ENCODE assay signal across 21 mouse cellular contexts in genomic region chr9:116166363-116166762, GRCm38 (mm10). TPM values are rescaled to one million over a fixed set of nuclear protein-coding genes. Genes with fewer than 3 reads are reported as not detected.
A peak's percentile ranks its signal among the peaks of the same experiment; 100 is the strongest.
DNase-seq lines count a peak whose midpoint lies in the region; ATAC-seq and TF ChIP-seq lines count a peak whose summit lies in the region.
"Had no signal": no experiment of that assay in that cellular context is flagged by ENCODE, and none has a peak within 500 bp of the region (broad histone marks: within the 10 kb centered on the region; RNA-seq: fewer than 3 reads in every experiment).

No protein-coding gene starts in this region.

- no peak overlapping the region for H3K9ac ChIP-seq in embryonic facial prominence, embryonic 12.5 days
- H3K9ac ChIP-seq in limb, embryonic 13.5 days: no peak overlapping the region
- no peak overlapping the region for H3K9ac ChIP-seq in liver, postnatal 0 days (replicated peaks)
- H3K9ac ChIP-seq: midbrain, embryonic 13.5 days had no signal

- H3K36me3 ChIP-seq in embryonic facial prominence, embryonic 12.5 days: 0 out of 2 replicates have a peak, but pooled peaks cover 5% of the 10 kb centered on the region
- no peaks in the 10 kb centered on the region for H3K36me3 ChIP-seq in embryonic facial prominence, embryonic 10.5 days (replicated peaks)
- no peaks in the 10 kb centered on the region for H3K36me3 ChIP-seq in kidney, adult 2 months (ENCODE audit: control insufficient read depth, insufficient read depth, low read length)
- H3K36me3 ChIP-seq in limb, embryonic 13.5 days: peaks cover 21% of the 10 kb centered on the region
- H3K36me3 ChIP-seq in liver, postnatal 0 days (replicated peaks; ENCODE audit: insufficient read depth, low read length): peaks cover 8% of the 10 kb centered on the region; the same call in 1 of the 2 replicates
- H3K36me3 ChIP-seq: forebrain, embryonic 10.5 days; G1E; midbrain, embryonic 13.5 days had no signal

- H3K4me1 ChIP-seq in embryonic facial prominence, embryonic 12.5 days: peaks cover 18% of the 10 kb centered on the region
- peaks cover 23% of the 10 kb centered on the region for H3K4me1 ChIP-seq in embryonic facial prominence, embryonic 10.5 days
- H3K4me1 ChIP-seq in kidney, adult 2 months (ENCODE audit: control insufficient read depth, insufficient read depth, low read length): peaks cover 4% of the 10 kb centered on the region; the same call in 1 of the 2 replicates
- H3K4me1 ChIP-seq in limb, embryonic 13.5 days: peaks cover 58% of the 10 kb centered on the region
- peaks cover 28% of the 10 kb centered on the region for H3K4me1 ChIP-seq in liver, postnatal 0 days (ENCODE audit: insufficient read depth)

- TF ChIP-seq EP300 in liver, postnatal 0 days (IDR thresholded peaks at IDR 0.05; ENCODE audit: low read depth): no peak

- no peak for TF ChIP-seq CTCF in kidney, adult 2 months (conservative IDR thresholded peaks at IDR 0.05; ENCODE audit: insufficient read depth, insufficient read length, low read depth, low read length)
- no peak for TF ChIP-seq CTCF in brain, embryonic 14.5 days (IDR thresholded peaks at IDR 0.05; ENCODE audit: borderline replicate concordance, extremely low read depth, insufficient read depth, insufficient read length)
- TF ChIP-seq CTCF in liver, postnatal 0 days (IDR thresholded peaks at IDR 0.05; ENCODE audit: low read depth): no peak

- 47% methylated on average over 6 of the region's 6 CpGs for WGBS in embryonic facial prominence, embryonic 12.5 days
- 62% methylated on average over 6 of the region's 6 CpGs for whole genome bisulfite sequencing in embryonic facial prominence, embryonic 10.5 days
- WGBS in kidney, adult 2 months: 45% methylated on average over 6 of the region's 6 CpGs
- 60% methylated on average over 6 of the region's 6 CpGs for WGBS in limb, embryonic 13.5 days
- 71% methylated on average over 6 of the region's 6 CpGs for WGBS in liver, postnatal 0 days (ENCODE audit: insufficient replicate concordance)

- no peak overlapping the region for H3K4me2 ChIP-seq in embryonic facial prominence, embryonic 12.5 days (replicated peaks)
- no peak overlapping the region for H3K4me2 ChIP-seq in limb, embryonic 13.5 days (replicated peaks)
- no peak overlapping the region for H3K4me2 ChIP-seq in liver, postnatal 0 days (ENCODE audit: low read depth, low read length)
- H3K4me2 ChIP-seq: midbrain, embryonic 13.5 days had no signal

- H3K27ac ChIP-seq in embryonic facial prominence, embryonic 12.5 days: peak overlapping the region; percentile 58
- H3K27ac ChIP-seq in embryonic facial prominence, embryonic 10.5 days (replicated peaks): no peak overlapping the region
- 0 out of 2 replicates have a peak overlapping the region, but pooled peaks have one; percentile 37 for H3K27ac ChIP-seq in kidney, adult 2 months (ENCODE audit: insufficient read depth, low read depth, low read length)
- H3K27ac ChIP-seq in limb, embryonic 13.5 days: peak overlapping the region; percentile 64
- no peak overlapping the region for H3K27ac ChIP-seq in liver, postnatal 0 days (ENCODE audit: low read depth)
- H3K27ac ChIP-seq: forebrain, embryonic 10.5 days; hindbrain, postnatal 0 days; left cerebral cortex, adult 2 months; midbrain, embryonic 13.5 days had no signal

- 0 out of 2 replicates have a peak, but pooled peaks cover 5% of the 10 kb centered on the region for H3K9me3 ChIP-seq in embryonic facial prominence, embryonic 12.5 days
- no peaks in the 10 kb centered on the region for H3K9me3 ChIP-seq in embryonic facial prominence, embryonic 10.5 days
- peaks cover 6% of the 10 kb centered on the region for H3K9me3 ChIP-seq in limb, embryonic 13.5 days
- H3K9me3 ChIP-seq in liver, postnatal 0 days (ENCODE audit: low read length): no peaks in the 10 kb centered on the region
- H3K9me3 ChIP-seq: forebrain, embryonic 10.5 days; midbrain, embryonic 13.5 days had no signal

- no peak for ATAC-seq in embryonic facial prominence, embryonic 12.5 days (ENCODE audit: insufficient number of reproducible peaks, insufficient read depth, low FRiP score, low TSS enrichment)
- no peak for ATAC-seq in limb, embryonic 13.5 days (ENCODE audit: low FRiP score, low read depth)
- no peak for ATAC-seq in liver, postnatal 0 days
- ATAC-seq: CD4-positive, CD25-positive, alpha-beta regulatory T cell, adult 4 months; hindbrain, postnatal 0 days; midbrain, embryonic 13.5 days had no signal

- no peak for DNase-seq in embryonic facial prominence, embryonic 10.5 days (ENCODE audit: low spot score)
- no peak for DNase-seq in kidney, adult 2 months
- DNase-seq in kidney, adult 18-20 months: no peak
- peak; percentile 14 for DNase-seq in brain, embryonic 14.5 days (ENCODE audit: low read depth)
- no peak for DNase-seq in liver, postnatal 0 days
- no peak for DNase-seq in frontal cortex, postnatal 25 days (ENCODE audit: low spot score in 2 of 2)
- DNase-seq: adrenal gland, postnatal 36 days; cerebellum, postnatal 10 days; heart, adult 18-20 months; heart, postnatal 10 days; kidney, adult 11 months; right cerebral cortex, postnatal 14 days; thymus, postnatal 14 days had no signal

- no peak overlapping the region for H3K4me3 ChIP-seq in embryonic facial prominence, embryonic 12.5 days
- no peak overlapping the region for H3K4me3 ChIP-seq in embryonic facial prominence, embryonic 10.5 days
- H3K4me3 ChIP-seq in kidney, adult 2 months (ENCODE audit: insufficient read depth, low read depth, low read length): no peak overlapping the region
- H3K4me3 ChIP-seq in limb, embryonic 13.5 days: no peak overlapping the region
- no peak overlapping the region for H3K4me3 ChIP-seq in liver, postnatal 0 days (ENCODE audit: low read depth, low read length)
- H3K4me3 ChIP-seq: forebrain, embryonic 10.5 days; left cerebral cortex, adult 2 months; midbrain, embryonic 13.5 days had no signal

- TF ChIP-seq POLR2A in kidney, adult 2 months (IDR thresholded peaks at IDR 0.05; ENCODE audit: low read depth, low read length): no peak
- TF ChIP-seq POLR2A in brain, embryonic 14.5 days (IDR thresholded peaks at IDR 0.05; ENCODE audit: borderline replicate concordance, extremely low read depth, insufficient read depth, insufficient read length, poor library complexity, severe bottlenecking): no peak

- H3K27me3 ChIP-seq in embryonic facial prominence, embryonic 12.5 days: no peaks in the 10 kb centered on the region
- H3K27me3 ChIP-seq in embryonic facial prominence, embryonic 10.5 days (replicated peaks; ENCODE audit: low read depth, poor library complexity, severe bottlenecking): no peaks in the 10 kb centered on the region
- H3K27me3 ChIP-seq in kidney, adult 2 months (replicated peaks; ENCODE audit: control insufficient read depth, insufficient read depth, low read length): no peaks in the 10 kb centered on the region
- no peaks in the 10 kb centered on the region for H3K27me3 ChIP-seq in limb, embryonic 13.5 days
- no peaks in the 10 kb centered on the region for H3K27me3 ChIP-seq in liver, postnatal 0 days (ENCODE audit: insufficient read depth, low read length)
- H3K27me3 ChIP-seq: midbrain, embryonic 13.5 days had no signal

RNA-seq across cellular contexts. Expression of gene Tgfbr2, which starts 8.8 kb away (rescaled TPM):
- polyA plus RNA-seq in embryonic facial prominence, embryonic 12.5 days (2016; fragmentation: Nextera tagmentation; extraction: Ambion mirVana): 27.4 and 28.7 TPM in 2 replicates
- 8.6 and 9.2 TPM in 2 replicates for polyA plus RNA-seq in embryonic facial prominence, embryonic 10.5 days (2016; fragmentation: Nextera tagmentation; extraction: Ambion mirVana)
- polyA plus RNA-seq in kidney, adult 2 months (2012; rRNA removed): 45.8 and 46.4 TPM in 2 replicates
- 9.1 and 13.6 TPM in 2 replicates for polyA plus RNA-seq in brain, embryonic 14.5 days (2012; rRNA removed)
- 39.5 and 43.1 TPM in 2 replicates for polyA plus RNA-seq in limb, embryonic 13.5 days (2015; fragmentation: Nextera tagmentation; extraction: Ambion mirVana)
- 5.2 and 5.6 TPM in 2 replicates for polyA plus RNA-seq in liver, postnatal 0 days (2015; fragmentation: Nextera tagmentation; extraction: Ambion mirVana)
- polyA plus RNA-seq: G1E had no signal

Comparison
In these comparisons a context has a peak if more than half of its experiments do, and no peak if none do; other contexts are left out.
1. H3K27ac ChIP-seq: peak in embryonic facial prominence, embryonic 12.5 days (single experiment), kidney, adult 2 months (single experiment) and limb, embryonic 13.5 days (single experiment); none in embryonic facial prominence, embryonic 10.5 days (single experiment) and liver, postnatal 0 days (single experiment).